Mouse (Mus musculus): ENCODE results near the gene Trmo. TPM values are rescaled to one million over a fixed set of nuclear protein-coding genes. Genes with fewer than 3 reads are reported as not detected.
A peak's percentile ranks its signal among the peaks of the same experiment; 100 is the strongest.

The Trmo gene
- total and polyA plus RNA-seq, 3 experiments, result 3.5 to 4.1 TPM; not detected in 1

GRCm38 (mm10) chr4:46411489-46411888 is 22.3 kb upstream of the Trmo start (continued):
- TF ChIP-seq POLR2AphosphoS5 (IDR thresholded peaks at IDR 0.05; ENCODE audit: borderline replicate concordance, low read depth, low read length), result no peak
- TF ChIP-seq POLR2AphosphoS2 (IDR thresholded peaks at IDR 0.05; ENCODE audit: low read length), result no peak
- TF ChIP-seq MXI1 (IDR thresholded peaks at IDR 0.05; ENCODE audit: low read depth, low read length), result no peak; the same call in none of the 2 replicates
- no peak for TF ChIP-seq E2F4 (IDR thresholded peaks at IDR 0.05; ENCODE audit: borderline replicate concordance, low read depth, low read length)
- TF ChIP-seq ZKSCAN1 (IDR thresholded peaks at IDR 0.05; ENCODE audit: low read depth, low read length), result no peak
- no peak for TF ChIP-seq MEF2A (IDR thresholded peaks at IDR 0.05; ENCODE audit: extremely low read depth, insufficient replicate concordance, low read depth, low read length, poor library complexity, severe bottlenecking)
- no peak for TF ChIP-seq USF2 (IDR thresholded peaks at IDR 0.05; ENCODE audit: borderline replicate concordance in 1 of 2, insufficient read depth in 1 of 2, low read depth in 1 of 2, low read length in 2 of 2)
- no peak for TF ChIP-seq USF1 (IDR thresholded peaks at IDR 0.05; ENCODE audit: low read depth, low read length)
- no peak for TF ChIP-seq CHD1 (IDR thresholded peaks at IDR 0.05; ENCODE audit: low read depth, low read length)
- TF ChIP-seq NRF1 (IDR thresholded peaks at IDR 0.05; ENCODE audit: insufficient read depth, low read depth, low read length, poor library complexity, severe bottlenecking), result peak; percentile 22; the same call in 1 of the 2 replicates

- DNase-seq (ENCODE audit: low read depth, low spot score), result peak; percentile 89
- no peak; the same call in 1 of the 2 replicates for TF ChIP-seq MXI1 (IDR thresholded peaks at IDR 0.05; ENCODE audit: low read depth, low read length)
- TF ChIP-seq ETS1 (IDR thresholded peaks at IDR 0.05; ENCODE audit: low read depth, low read length), result peak; percentile 91
- TF ChIP-seq SIN3A (IDR thresholded peaks at IDR 0.05; ENCODE audit: low read length), result peak; percentile 79
- TF ChIP-seq GATA1 (IDR thresholded peaks at IDR 0.05; ENCODE audit: low read depth, low read length), result peak; percentile 97
- TF ChIP-seq MYC (IDR thresholded peaks at IDR 0.05; ENCODE audit: low read depth, low read length), result peak; percentile 28; the same call in 1 of the 2 replicates
- 0 out of 2 replicates have a peak, but pooled peaks have one; percentile 10 for TF ChIP-seq MAX (IDR thresholded peaks at IDR 0.05; ENCODE audit: low read length)
- peak; percentile 24; the same call in 1 of the 2 replicates for TF ChIP-seq JUND (IDR thresholded peaks at IDR 0.05; ENCODE audit: low read depth, low read length)
- TF ChIP-seq MAFK (IDR thresholded peaks at IDR 0.05; ENCODE audit: borderline replicate concordance, low read depth, low read length), result no peak; the same call in 1 of the 2 replicates
- peak; percentile 94 to 95 for TF ChIP-seq EP300 (IDR thresholded peaks at IDR 0.05; ENCODE audit: low read depth in 1 of 2, low read length in 2 of 2)
- TF ChIP-seq USF1 (IDR thresholded peaks at IDR 0.05; ENCODE audit: low read depth, low read length), result no peak
- TF ChIP-seq MAZ (IDR thresholded peaks at IDR 0.05; ENCODE audit: low read depth, low read length), result peak; percentile 35
- peak; percentile 90 for TF ChIP-seq TBP (IDR thresholded peaks at IDR 0.05; ENCODE audit: low read depth, low read length)
- TF ChIP-seq HCFC1 (IDR thresholded peaks at IDR 0.05; ENCODE audit: low read depth, low read length), result no peak
- no peak for TF ChIP-seq NRF1 (IDR thresholded peaks at IDR 0.05; ENCODE audit: insufficient read depth, low read depth, low read length, poor library complexity, severe bottlenecking)
- peak; percentile 6; the same call in 1 of the 2 replicates for TF ChIP-seq NELFE (IDR thresholded peaks at IDR 0.05; ENCODE audit: low read depth, low read length)
- no peak for TF ChIP-seq GABPA (IDR thresholded peaks at IDR 0.05; ENCODE audit: low read depth, low read length)
- TF ChIP-seq BHLHE40 (IDR thresholded peaks at IDR 0.05; ENCODE audit: borderline replicate concordance, low read depth, low read length), result peak; percentile 60; the same call in 1 of the 2 replicates
- TF ChIP-seq MEF2A (IDR thresholded peaks at IDR 0.05; ENCODE audit: extremely low read depth, insufficient replicate concordance, low read depth, low read length, poor library complexity, severe bottlenecking), result no peak
- peak; percentile 100 for TF ChIP-seq TAL1 (IDR thresholded peaks at IDR 0.05; ENCODE audit: low read length)
- TF ChIP-seq ZNF384 (IDR thresholded peaks at IDR 0.05; ENCODE audit: low read depth, low read length), result no peak
- TF ChIP-seq TCF12 (IDR thresholded peaks at IDR 0.05; ENCODE audit: low read depth, low read length), result peak; percentile 98
- 0 out of 2 replicates have a peak, but pooled peaks have one; percentile 57 for TF ChIP-seq UBTF (IDR thresholded peaks at IDR 0.05; ENCODE audit: borderline replicate concordance, insufficient read depth, low read depth, low read length)
- TF ChIP-seq KAT2A (conservative IDR thresholded peaks at IDR 0.05; ENCODE audit: low read depth, low read length), result no peak
- Histone ChIP-seq H3K4me3 (ENCODE audit: control insufficient read depth in 1 of 2, insufficient read depth in 1 of 2, low read depth in 2 of 2, low read length in 2 of 2) (peak overlapping the region; percentile 50 to 62), H3K27ac (ENCODE audit: control insufficient read depth, low read depth, low read length) (peak overlapping the region; percentile 91), H3K36me3 (ENCODE audit: control insufficient read depth in 1 of 2, insufficient read depth in 2 of 2, low read length in 2 of 2) (peaks cover 0 to 29% of the 10 kb centered on the region in 2 experiments; a peak in 2 of 4 replicates), H3K4me1 (ENCODE audit: control insufficient read depth in 1 of 2, insufficient read depth in 2 of 2, low read length in 2 of 2) (peaks cover 20 to 37% of the 10 kb centered on the region in 2 experiments), H3K9me3 (replicated peaks; ENCODE audit: insufficient read depth, low read length) (no peaks in the 10 kb centered on the region), H3K79me2 (ENCODE audit: control insufficient read depth, insufficient read depth, low read length, poor library complexity) (no peaks in the 10 kb centered on the region; the same call in 1 of the 2 replicates), H3K27me3 (ENCODE audit: control insufficient read depth in 1 of 2, insufficient read depth in 2 of 2, low read length in 2 of 2) (no peaks in the 10 kb centered on the region), H3K9ac (ENCODE audit: control insufficient read depth, low read depth, low read length, poor library complexity, severe bottlenecking) (peak overlapping the region; percentile 56)
Observed at GRCm38 (mm10) chr4:46410677-46411076, 21.4 kb upstream of the Trmo start.
